16 mouse cellular contexts compared by ENCODE assay signal in the genomic region with DNA sequence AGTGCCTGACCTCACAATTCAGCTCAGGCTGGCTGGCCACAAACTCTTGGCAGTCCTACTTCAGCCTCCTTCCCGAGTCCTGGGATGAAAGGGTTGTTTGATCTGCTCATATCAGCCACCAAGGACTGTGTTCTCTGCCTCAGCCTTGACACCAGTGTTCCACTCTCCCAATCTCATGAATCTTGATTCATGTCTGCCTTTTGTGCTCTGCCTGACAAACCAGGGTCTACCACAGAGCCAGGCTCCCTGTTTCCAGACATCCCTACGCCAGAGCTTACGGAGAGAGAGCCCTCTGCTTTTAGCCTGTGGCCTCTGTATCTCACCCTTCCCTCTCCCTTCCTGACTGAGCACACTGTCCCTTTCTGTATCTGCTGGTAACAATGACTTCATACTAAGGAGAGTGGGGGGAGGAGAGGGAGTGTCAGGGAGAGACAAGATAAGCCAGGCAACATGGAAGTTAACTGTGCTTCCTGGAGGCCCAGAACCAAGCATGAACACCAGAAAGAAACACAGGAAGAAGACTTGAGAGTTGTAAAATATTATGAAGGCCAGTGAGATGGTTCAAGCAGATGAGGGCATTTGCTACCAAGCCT. TPM values are rescaled to one million over a fixed set of nuclear protein-coding genes. Genes with fewer than 3 reads are reported as not detected.
A peak's percentile ranks its signal among the peaks of the same experiment; 100 is the strongest.
DNase-seq lines count a peak whose midpoint lies in the region; ATAC-seq lines count a peak whose summit lies in the region.
"Had no signal": no experiment of that assay in that cellular context is flagged by ENCODE, and none has a peak within 500 bp of the region (broad histone marks: within the 10 kb centered on the region; RNA-seq: fewer than 3 reads in every experiment).

No protein-coding gene starts in this region.

- DNase-seq in hindbrain, embryonic 10.5 days (ENCODE audit: low spot score) = no peak
- no peak for DNase-seq in hindbrain, embryonic 11.5 days (ENCODE audit: low spot score)
- peak; percentile 37 for DNase-seq in MN1 (ENCODE audit: low spot score)
- DNase-seq in adrenal gland, postnatal 14 days = peak; percentile 76
- peak; percentile 44 for DNase-seq in liver, embryonic 13.5 days
- DNase-seq in right cerebral cortex, adult 2 months (ENCODE audit: low spot score in 2 of 2) = no peak
- DNase-seq in embryo, embryonic 10 days (ENCODE audit: low spot score) = no peak
- DNase-seq: cerebellum, postnatal 14 days; forebrain, postnatal 0 days; lung, adult 18-20 months; right cerebral cortex, postnatal 25 days had no signal

- 57% methylated on average over 3 of the region's 3 CpGs for WGBS in hindbrain, embryonic 10.5 days
- 59% methylated on average over 3 of the region's 3 CpGs for WGBS in hindbrain, embryonic 11.5 days
- WGBS in liver, embryonic 13.5 days (ENCODE audit: insufficient replicate concordance) = 9% methylated on average over 3 of the region's 3 CpGs

- no peaks in the 10 kb centered on the region for H3K36me3 ChIP-seq in hindbrain, embryonic 10.5 days
- H3K36me3 ChIP-seq in hindbrain, embryonic 11.5 days (ENCODE audit: control insufficient read depth, insufficient read depth, low read length) = no peaks in the 10 kb centered on the region
- H3K36me3 ChIP-seq in liver, embryonic 13.5 days = no peaks in the 10 kb centered on the region
- H3K36me3 ChIP-seq: embryonic facial prominence, embryonic 15.5 days; midbrain, embryonic 15.5 days had no signal

- H3K4me3 ChIP-seq in hindbrain, embryonic 10.5 days = no peak overlapping the region
- no peak overlapping the region for H3K4me3 ChIP-seq in hindbrain, embryonic 11.5 days (ENCODE audit: low read depth, low read length)
- no peak overlapping the region for H3K4me3 ChIP-seq in liver, embryonic 13.5 days (replicated peaks)
- H3K4me3 ChIP-seq: embryonic facial prominence, embryonic 15.5 days; midbrain, embryonic 15.5 days had no signal

- H3K4me1 ChIP-seq in hindbrain, embryonic 10.5 days (replicated peaks) = peaks cover 3% of the 10 kb centered on the region; the same call in 1 of the 2 replicates
- no peaks in the 10 kb centered on the region for H3K4me1 ChIP-seq in hindbrain, embryonic 11.5 days (replicated peaks; ENCODE audit: control insufficient read depth, insufficient read depth, low read length)
- peaks cover 32% of the 10 kb centered on the region for H3K4me1 ChIP-seq in liver, embryonic 13.5 days (replicated peaks)
- H3K4me1 ChIP-seq: embryonic facial prominence, embryonic 15.5 days; midbrain, embryonic 15.5 days had no signal

- peak overlapping the region; percentile 16; the same call in 1 of the 2 replicates for H3K27ac ChIP-seq in hindbrain, embryonic 10.5 days
- no peak overlapping the region for H3K27ac ChIP-seq in hindbrain, embryonic 11.5 days (ENCODE audit: low read depth, low read length)
- peak overlapping the region; percentile 72 for H3K27ac ChIP-seq in liver, embryonic 13.5 days
- H3K27ac ChIP-seq: embryonic facial prominence, embryonic 15.5 days; midbrain, embryonic 15.5 days had no signal

- H3K4me2 ChIP-seq in hindbrain, embryonic 11.5 days (replicated peaks; ENCODE audit: low read depth, low read length) = no peak overlapping the region
- peak overlapping the region; percentile 34 for H3K4me2 ChIP-seq in liver, embryonic 13.5 days
- H3K4me2 ChIP-seq: embryonic facial prominence, embryonic 15.5 days; midbrain, embryonic 15.5 days had no signal

- no peaks in the 10 kb centered on the region for H3K27me3 ChIP-seq in hindbrain, embryonic 10.5 days (ENCODE audit: insufficient read depth, poor library complexity, severe bottlenecking)
- no peaks in the 10 kb centered on the region for H3K27me3 ChIP-seq in hindbrain, embryonic 11.5 days (ENCODE audit: control insufficient read depth, insufficient read depth, low read length)
- no peaks in the 10 kb centered on the region for H3K27me3 ChIP-seq in liver, embryonic 13.5 days
- H3K27me3 ChIP-seq: embryonic facial prominence, embryonic 15.5 days; midbrain, embryonic 15.5 days had no signal

- no peak overlapping the region for H3K9ac ChIP-seq in hindbrain, embryonic 11.5 days (ENCODE audit: low read depth, low read length)
- H3K9ac ChIP-seq in liver, embryonic 13.5 days = peak overlapping the region; percentile 54
- H3K9ac ChIP-seq: embryonic facial prominence, embryonic 15.5 days; forebrain, postnatal 0 days; midbrain, embryonic 15.5 days had no signal

- no peaks in the 10 kb centered on the region for H3K9me3 ChIP-seq in hindbrain, embryonic 10.5 days
- H3K9me3 ChIP-seq in hindbrain, embryonic 11.5 days (ENCODE audit: control insufficient read depth, low read length) = no peaks in the 10 kb centered on the region
- H3K9me3 ChIP-seq in liver, embryonic 13.5 days (replicated peaks) = no peaks in the 10 kb centered on the region
- H3K9me3 ChIP-seq: embryonic facial prominence, embryonic 15.5 days; midbrain, embryonic 15.5 days had no signal

- no peak for ATAC-seq in hindbrain, embryonic 11.5 days (ENCODE audit: low FRiP score)
- peak; percentile 88 for ATAC-seq in liver, embryonic 13.5 days (ENCODE audit: low read depth)
- ATAC-seq: forebrain, postnatal 0 days; inflammation-experienced regulatory T-cells, adult 6 months; midbrain, embryonic 15.5 days had no signal

RNA-seq across cellular contexts. Expression of gene Elf2, which starts 8.3 kb away (rescaled TPM):
- polyA plus RNA-seq in hindbrain, embryonic 10.5 days (2016; fragmentation: Nextera tagmentation; extraction: Ambion mirVana) = 35.4 and 40.5 TPM in 2 replicates
- 45.4 and 48.7 TPM in 2 replicates for polyA plus RNA-seq in hindbrain, embryonic 11.5 days (2014; fragmentation: Nextera tagmentation; extraction: Ambion mirVana)
- 87.8 and 88.4 TPM in 2 replicates for total RNA-seq in adrenal gland, postnatal 14 days (2021)
- polyA plus RNA-seq in liver, embryonic 13.5 days (2015; fragmentation: Nextera tagmentation; extraction: Ambion mirVana) = 24.0 and 24.4 TPM in 2 replicates

RNA-seq across cellular contexts. Expression of gene Mgarp, which starts 47.8 kb away (rescaled TPM):
- 7.5 and 11.8 TPM in 2 replicates for polyA plus RNA-seq in hindbrain, embryonic 10.5 days (2016; fragmentation: Nextera tagmentation; extraction: Ambion mirVana)
- polyA plus RNA-seq in hindbrain, embryonic 11.5 days (2014; fragmentation: Nextera tagmentation; extraction: Ambion mirVana) = 4.0 and 5.5 TPM in 2 replicates
- total RNA-seq in adrenal gland, postnatal 14 days (2021) = 308 and 324 TPM in 2 replicates
- polyA plus RNA-seq in liver, embryonic 13.5 days (2015; fragmentation: Nextera tagmentation; extraction: Ambion mirVana) = 1.1 TPM in 2 replicates
- total RNA-seq: layer of hippocampus, adult 18-20 months; neutrophil, adult 5-6 weeks had no signal

Comparison
In these comparisons a context has a peak if more than half of its experiments do, and no peak if none do; other contexts are left out.
1. DNase-seq: peak in MN1 (single experiment), adrenal gland, postnatal 14 days (single experiment) and liver, embryonic 13.5 days (single experiment); none in hindbrain, embryonic 10.5 days (single experiment), hindbrain, embryonic 11.5 days (single experiment), right cerebral cortex, adult 2 months (0 of 2) and embryo, embryonic 10 days (single experiment).